Mouse (Mus musculus): ENCODE data around the gene Trmt5.
A peak's percentile ranks its signal among the peaks of the same experiment; 100 is the strongest.

Gene Trmt5

DNA sequence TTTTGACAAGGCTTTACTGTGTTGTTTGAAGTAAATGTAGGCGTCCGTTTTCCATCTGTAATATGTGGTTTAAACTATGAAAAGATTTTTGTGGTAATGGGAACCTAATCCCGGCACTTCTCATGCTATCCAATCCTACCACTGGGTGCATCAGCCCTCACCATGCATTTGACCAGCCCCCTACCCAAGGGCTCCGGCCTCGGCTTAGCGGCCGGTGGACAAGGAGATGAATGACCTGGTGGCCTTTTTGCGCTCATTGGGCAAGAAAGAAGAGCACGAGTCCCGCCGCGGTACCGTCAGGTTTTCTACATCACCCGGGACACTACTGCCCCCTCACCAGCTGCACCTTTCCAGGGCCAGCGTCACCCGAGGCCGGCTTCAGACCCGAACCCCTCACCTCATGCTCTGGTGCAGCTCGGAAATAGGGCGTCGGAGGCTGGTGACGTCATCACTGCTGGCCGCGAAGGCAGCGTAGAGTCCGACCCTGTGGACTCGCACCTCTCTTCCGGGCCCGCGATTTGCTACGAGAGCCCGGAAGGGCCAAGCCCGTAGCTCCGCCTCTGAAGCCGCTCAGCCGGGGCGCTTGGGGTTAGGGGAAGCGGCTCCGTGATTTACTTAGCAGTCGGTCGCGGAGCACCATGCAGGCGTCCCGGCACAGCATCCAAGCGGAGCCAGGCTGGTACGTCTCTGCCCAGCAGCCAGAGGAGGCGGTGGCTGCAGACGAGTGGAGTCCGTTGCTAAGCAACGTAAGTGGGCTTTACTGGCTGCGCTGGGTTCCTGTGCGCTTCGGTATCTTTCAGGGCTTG lies at the start of gene Trmt5, which contains the start of gene Slc38a6:
TSS of gene Trmt5 (minus strand) at position 424 of the 806 bp plus-strand sequence.
TSS of gene Slc38a6 (plus strand) at position 493 of the 806 bp plus-strand sequence.
- DNase-seq: peak; percentile 87

DNA sequence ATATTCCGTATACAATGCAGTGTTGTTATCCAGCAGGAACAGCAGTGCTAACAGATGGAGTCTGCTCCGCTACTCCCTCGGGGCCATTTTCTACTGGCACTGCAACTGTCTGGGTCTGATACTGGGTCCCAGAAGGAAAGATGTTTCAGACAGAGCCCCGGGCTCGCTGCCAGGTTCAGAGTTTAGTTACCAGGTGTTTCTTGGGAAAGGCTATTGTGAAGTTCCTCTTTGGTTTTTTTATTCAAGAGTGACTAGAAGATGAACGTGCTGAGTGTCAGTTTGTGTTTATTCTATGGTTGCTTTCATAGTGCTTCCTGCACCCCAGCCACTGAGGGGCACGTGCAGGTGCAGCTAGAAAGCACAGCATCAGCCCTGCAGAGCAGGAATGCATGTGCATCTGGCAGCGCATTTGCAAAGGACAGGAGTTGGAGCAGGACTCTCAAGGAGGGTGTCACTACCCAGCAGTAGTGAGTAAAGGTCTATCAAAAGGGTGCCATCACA lies 47.6 kb upstream of the Trmt5 start:
- DNase-seq: no peak

DNA sequence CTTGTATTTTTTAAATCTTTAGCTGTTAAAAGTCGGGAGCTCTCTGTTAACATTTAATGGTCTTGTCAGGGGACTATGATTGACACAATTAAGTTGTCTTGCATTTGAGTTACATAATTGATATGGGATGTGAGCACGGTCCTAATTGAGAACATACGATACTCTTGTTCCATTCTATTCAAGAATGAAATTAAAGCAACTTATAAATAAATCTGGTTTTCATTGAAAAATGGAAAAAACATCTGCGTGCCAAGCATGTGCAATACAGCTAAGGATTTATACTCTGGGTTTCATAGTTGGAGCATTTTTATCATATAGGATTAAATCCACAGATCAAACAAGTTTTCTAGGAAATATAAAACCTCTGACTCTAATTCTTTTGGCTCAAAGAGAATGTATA lies 46.2 kb upstream of the Trmt5 start:
- no peak for DNase-seq

DNA sequence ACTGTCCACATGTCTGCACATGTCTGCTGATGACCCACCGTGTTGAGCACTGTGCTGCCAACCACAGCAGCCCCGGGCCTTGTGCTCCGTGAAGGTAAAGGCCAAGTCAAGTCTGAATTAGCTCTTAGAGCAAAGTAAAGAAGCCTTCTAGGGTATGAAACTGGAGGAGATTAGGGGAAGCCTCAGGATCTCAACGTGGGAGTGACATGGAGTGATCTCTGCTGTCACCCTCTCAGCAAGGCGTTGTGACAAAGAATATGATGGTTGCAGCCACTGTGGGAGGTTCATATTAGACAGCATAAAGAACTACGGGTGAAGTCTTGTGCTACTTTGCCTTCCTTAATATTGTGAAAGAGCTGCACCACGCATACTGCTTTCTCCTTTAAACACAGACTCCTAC lies 43.7 kb upstream of the Trmt5 start:
- DNase-seq: no peak

DNA sequence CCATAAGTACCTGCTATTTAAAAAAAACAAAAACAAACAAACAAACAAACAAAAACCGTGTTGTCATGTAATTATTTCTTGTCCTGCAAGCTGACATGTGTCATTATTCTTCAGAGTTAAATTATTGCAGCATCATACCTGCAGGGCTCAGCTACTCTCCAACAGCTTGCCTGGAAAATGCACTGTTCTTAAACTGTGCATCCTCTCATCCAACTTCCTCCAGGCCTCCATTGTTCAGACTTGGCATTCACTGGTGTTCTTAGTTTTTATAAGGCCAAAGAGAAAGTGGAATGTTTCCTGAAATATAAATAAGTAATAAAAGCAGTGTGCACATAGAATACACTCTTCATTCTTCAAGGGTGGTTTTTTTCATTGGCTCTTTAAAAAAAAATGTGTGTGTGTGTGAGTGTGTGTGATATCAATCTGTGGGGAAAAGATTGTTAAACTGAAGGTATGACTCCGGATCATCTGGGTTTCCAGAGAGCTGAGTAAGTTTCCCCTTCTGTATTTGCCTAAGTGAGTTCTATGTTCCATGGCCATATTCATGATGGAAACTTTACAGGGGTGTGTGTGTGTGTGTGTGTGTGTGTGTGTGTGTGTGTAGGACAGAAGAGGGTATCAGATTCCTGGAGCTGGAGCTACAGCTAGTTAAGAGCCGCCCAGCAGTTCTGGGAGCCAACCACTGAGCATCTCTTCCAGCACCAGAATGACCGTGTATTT lies 42.1 kb upstream of the Trmt5 start:
- no peak for DNase-seq

DNA sequence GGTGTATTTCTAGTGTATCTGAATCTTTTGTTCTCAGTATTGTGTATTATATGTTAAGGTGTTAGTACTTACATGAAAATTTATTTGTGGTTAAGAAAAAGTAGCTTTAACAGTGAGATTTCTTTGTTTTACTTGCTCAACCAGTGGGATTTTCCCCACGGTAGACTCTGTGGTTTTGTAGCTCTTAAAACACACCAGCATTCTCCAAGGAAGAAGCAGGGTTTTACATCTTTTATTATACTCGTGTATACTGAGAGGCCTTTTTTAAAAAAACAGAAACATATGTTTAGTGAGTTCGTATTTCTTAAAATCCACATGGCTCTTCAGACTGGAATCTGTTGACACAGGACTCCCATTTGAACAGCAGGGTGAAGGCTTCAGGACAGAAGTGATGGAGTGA lies 40.9 kb upstream of the Trmt5 start:
- DNase-seq: no peak

DNA sequence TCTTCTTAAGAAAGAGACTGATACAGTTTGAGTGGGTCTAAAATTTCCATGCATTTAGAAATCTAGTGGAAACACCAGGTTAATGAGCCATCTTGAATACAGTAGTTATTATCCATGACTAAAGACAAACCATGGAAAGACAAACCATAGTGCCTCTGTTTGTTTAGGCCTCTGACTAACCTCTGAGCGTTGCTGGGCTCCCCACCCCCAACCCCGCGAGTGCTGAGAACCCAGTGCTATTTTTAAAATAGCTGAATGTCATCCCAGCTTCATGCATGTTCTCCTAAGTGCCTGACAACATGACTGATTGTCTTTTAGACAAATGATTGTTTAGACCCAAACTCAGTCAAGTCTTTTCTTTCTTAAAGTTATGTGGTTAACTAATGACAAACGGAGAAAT lies 39.1 kb upstream of the Trmt5 start:
- no peak for DNase-seq

DNA sequence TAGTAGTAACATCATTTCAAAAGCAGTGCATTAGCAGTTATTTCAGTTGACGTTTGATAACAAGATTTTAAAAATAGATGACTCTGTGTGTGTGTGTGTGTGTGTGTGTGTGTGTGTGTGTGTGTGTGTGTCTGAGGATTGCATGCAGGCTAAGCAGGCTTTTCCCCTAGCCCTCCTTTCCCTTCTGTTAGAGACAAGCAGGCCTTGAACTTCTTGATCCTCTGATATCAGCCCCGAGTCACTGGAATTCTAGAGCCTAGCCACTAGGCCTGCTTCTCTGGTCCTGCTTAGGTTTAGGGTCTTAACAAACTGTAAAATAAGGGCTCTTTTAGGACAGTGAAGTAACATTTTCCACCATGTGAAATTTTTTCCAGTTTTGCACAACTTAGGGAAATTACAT lies 38.7 kb upstream of the Trmt5 start:
- no peak for DNase-seq

DNA sequence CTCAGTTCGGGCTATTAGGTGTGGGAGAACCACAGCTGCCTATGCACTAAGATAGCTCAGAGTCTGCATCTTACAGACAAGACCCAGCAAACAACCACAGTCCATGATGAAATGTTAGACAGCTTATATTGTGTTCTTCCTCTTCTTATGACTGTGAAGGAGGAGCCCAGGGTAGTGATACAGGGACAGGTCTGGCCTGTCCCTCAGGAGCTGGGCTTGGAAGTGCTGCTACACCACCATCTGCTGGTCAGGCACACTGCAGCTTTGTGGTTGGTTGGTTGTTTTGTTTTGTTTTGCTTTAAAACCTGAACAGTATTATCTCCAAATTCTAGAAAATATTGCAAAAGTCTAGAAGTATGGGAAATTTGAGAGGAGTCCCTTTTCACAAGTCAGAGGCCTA lies 38.2 kb upstream of the Trmt5 start:
- DNase-seq: no peak

DNA sequence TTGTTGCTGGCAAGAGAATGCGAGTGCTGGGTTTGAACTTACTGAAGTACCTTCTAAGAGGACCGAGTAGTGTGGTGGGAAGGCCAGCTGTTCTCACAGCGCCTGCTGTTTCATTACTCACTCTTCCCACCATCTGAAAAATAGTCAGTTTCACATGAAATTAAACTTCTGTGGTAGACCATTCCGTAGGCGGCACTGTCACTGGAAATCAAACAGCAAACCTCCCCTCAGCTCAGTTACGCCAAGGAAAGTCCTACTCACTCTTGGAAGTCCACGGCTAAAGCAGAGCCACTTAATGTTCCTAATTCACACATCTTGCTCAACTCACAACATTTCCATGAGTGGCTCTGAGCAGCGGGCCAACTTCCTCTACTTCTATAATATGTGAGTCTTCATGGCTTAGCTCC lies 37.7 kb upstream of the Trmt5 start:
- DNase-seq: no peak

DNA sequence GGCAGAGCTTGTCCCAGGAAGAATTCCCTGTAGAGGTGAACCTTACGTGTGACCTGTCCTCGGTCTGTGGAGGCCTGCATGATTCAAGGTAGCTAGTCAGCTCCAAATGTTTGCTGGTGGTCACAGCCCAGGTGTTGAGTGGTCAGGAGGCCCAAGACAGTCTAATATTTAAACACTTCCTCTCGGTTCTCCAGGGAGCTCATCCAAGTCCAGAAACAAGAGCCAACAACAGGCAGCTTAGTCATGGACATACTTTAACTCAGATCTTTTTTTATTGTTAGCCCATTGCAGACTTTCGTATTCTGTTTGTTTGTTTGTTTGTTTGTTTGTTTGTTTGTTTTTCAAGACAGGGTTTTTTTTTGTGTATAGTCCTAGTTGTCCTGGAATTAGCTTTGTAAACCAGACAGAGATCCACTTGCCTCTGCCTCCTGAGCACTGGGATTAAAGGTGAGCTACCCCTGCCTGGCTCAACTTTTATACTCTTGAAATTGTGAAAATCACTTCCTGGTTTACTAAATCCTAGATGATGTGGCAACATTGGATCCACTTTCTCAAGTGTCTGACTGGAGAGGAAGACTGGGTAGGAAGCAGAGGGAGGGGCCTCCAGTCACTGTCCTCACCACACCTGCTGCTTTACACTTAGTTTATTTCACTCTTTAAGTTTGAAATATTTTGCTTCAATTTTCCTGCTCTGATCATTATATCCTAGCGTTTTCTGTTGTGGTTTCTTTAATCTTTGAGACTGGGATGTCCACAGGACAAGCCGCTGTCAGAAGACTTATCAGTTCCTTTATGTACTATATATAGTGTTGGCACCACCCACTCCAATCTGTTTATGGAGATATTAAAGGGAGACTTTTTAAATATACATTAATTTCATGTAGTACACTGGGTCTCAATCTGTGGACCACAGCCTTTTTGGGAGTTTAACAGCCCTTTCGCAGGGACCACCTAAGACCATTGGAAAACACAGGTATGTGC lies 31.5 kb upstream of the Trmt5 start:
- DNase-seq: no peak

DNA sequence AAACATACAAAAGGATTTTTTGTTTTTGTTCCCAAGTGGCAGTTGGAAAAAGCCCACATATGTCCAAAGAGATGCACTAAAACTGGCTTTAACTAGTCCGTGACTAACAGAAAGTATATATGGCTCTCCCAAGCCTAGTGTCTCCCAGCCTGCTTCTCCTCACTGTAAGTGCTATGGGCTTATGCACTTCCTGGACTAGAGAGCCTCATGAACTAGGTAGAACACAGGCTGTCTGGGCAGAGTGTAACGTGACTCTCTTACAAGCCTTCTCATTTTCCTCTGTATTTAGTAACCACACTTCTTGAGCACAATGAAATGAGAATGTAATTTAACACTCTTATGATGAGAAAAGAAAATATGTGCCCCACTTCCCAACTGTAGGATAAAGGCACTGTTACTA lies 22.2 kb upstream of the Trmt5 start:
- DNase-seq: no peak

DNA sequence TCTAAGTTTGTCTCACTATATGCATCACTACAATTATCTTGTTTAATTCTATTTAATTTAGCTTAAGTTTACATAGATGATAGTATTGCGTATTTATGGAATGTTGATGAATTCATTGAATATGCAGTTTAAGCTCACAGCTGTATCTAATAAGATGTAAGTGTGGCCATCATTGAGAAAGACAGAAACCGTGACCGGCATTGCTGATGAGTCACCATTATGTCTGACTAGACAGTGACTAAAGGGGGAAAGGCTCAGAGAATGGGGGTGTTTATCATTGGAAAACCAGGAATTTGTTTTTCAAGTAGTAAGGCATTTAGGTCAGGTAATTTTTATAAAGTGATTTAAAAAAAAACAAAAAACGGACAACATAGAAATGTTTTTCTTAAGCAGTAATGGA lies 21.2 kb upstream of the Trmt5 start:
- DNase-seq: no peak

DNA sequence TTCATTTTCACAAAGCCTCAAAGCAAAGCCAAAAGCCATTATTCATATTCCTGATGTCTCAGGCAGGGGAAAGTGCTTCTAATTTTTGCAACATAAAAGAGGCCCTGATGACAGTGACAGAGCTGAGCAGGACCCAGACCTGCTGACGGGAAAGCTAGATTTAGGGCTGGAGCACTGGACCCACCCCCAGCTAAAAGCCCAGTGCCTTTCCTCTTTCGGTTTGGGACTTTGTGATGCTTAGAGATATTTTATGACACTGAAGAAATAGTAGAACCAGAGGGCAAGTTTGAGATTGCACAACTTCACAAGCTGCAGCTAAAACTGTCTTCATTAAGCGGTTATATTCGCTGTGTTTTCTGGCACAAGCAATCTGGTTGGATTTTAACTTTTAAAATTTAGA lies 18.1 kb upstream of the Trmt5 start:
- DNase-seq: no peak

DNA sequence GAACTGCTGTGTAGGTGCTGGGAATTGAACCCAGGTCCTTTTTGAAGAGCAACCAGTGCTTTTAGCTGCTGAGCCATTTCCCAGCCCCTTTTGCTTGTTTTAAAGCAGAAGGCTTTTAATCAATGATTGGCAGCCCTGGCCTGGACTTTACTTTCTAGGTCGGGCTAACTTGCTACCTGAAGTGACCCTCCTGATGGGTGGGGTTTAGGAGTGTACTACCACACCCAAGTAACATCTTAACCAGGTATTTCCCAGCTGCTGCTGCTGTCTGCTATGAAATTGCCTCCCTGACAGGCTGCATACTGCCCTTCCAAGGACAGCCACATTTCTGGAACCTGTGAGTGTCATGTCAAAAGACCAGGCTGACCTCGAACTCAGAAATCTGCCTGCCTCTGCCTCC lies 14.0 kb upstream of the Trmt5 start:
- no peak for DNase-seq

DNA sequence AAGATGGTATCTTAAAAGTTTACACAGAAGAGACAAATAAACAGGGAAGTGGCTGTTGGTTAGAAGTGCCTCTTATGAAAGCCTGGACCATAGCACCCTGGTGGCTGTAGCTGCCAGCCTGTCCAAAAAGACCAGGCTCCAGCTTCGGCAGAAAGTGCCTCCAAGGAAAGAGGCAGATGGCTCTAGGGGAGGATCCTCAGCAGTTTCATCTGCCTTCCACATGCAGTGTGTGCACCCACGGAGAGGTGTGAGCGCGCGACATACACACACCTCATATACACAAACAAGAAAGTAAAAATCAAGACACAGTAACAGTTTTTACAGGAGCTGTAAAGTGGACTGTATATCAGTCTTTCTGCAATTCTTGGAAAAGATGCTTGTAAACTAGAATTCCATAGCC lies 12.1 kb upstream of the Trmt5 start:
- DNase-seq: no peak

DNA sequence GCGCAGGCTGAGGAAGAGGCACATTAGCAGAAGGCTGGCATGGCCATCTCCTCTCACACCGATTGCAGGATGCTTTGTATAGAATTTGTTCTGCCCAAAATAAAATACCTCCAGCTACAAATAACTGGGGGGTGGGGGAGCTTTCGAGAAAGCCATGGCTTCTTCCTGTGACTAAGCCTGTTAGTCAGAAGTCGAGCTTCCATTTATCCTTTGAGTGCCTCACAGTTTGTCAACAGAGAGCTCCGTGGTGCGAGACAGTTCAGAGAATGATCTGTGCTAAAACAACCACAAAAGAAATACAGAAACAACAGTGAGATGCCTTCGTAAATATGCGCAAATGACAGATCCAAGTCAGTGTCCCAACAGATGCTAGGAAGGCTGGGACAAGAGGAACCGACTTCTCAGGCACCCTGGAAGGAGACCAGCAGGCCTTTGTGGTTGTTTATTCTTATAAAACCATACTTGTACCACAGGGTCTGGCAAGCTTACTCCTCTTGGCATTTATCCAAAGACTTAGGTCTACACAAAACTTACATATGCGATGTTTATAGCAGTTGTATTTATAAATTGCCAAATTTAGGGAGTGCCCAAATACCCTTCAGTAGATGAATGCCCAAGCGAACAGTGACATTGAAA lies 9.1 kb upstream of the Trmt5 start:
- DNase-seq: no peak

DNA sequence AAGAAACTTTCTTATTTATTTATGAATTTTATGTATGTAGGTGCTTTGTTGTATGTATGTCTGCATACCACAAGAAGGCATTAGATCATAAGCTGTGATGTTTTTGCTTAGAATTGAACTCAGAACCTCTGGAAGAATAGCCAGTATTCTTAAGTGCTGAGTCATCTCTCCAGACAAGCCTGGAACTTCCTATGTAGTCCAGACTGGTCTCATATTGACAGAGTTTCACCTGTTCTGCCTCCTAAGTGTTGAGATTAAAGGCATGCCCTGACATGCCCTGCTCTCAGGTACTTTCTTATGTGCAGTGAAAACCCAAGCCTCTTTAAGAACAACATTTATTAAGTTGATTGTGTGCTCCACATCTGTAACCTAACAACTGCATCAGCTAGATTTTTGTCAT lies 8.4 kb upstream of the Trmt5 start:
- no peak for DNase-seq

DNA sequence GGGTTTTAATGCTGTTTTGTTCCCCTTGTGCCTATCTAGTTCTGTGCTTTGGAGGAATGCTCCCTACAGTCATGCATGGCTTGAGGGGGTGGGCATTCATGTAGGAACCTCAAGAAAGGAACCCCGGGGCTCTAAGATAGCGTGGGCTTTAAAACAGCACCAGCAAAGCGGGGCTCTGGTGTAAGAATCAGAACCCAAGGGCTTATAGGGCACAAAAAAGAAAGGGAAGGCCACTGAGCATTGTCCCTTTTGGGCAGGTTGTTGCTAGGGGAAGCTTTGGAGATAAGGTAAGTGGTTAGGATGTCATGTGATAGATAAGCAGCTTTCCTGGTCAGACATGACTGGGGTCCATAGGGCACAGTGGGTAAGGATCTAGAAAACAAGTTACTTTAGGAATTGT lies 2.1 kb upstream of the Trmt5 start:
- DNase-seq: no peak

DNA sequence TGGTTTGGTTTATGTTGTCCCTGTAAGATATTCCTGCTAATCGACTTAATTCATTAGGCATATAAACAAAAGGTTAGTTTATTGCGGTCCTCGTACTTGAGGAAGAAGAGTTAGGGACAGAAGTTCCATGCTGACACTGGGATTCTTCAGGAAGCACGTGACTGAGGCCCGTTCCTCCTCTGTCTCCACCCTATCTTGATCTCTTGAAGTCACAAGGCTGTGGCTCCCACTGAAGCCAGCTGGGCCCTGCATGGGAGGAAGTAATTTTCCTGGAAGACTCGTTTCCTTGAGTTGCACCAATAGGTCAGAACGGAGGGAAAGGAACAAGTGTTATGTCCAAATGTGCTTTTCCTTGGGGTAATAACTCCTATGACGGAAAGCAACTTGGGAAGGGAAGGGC lies 1.1 kb upstream of the Trmt5 start:
- DNase-seq: no peak

DNA sequence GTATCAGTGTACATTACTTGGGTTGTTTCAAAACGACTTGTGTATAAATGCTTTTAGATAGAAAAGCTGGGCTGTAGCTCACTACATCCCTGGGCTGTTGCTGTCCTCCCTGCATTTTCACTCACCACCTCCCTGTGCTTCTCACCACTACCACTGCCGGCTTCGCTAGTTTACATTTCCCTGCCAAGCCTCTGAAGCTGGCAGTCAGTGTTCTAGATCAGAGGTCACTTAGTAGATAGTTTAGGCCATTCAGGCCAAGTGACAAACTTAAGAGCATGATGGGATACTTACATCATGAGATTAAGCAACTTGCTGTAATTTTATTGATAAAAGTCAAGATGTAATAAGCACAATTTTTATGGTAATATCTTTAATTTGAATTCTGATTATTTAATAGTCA lies 11.6 kb downstream of the Trmt5 start:
- no peak for DNase-seq

DNA sequence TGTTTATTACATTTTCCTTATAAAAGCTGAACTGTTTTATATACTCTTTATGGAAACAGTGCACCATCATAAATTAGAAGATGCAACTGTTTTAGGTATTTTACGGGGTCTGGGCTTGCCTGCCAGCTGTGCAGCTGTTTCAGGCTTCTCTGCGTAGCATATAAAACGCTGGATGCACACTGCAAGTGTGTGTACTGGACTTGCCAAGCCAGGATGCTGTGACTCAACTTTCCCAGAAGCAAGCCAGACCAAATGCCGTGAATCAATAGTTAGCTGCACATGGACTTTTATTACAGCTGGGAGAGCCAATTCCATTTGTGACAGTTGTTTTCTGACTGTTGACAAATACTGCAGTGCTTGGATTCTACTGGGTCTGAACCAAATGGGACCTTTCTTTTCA lies 16.6 kb downstream of the Trmt5 start:
- DNase-seq: no peak

DNA sequence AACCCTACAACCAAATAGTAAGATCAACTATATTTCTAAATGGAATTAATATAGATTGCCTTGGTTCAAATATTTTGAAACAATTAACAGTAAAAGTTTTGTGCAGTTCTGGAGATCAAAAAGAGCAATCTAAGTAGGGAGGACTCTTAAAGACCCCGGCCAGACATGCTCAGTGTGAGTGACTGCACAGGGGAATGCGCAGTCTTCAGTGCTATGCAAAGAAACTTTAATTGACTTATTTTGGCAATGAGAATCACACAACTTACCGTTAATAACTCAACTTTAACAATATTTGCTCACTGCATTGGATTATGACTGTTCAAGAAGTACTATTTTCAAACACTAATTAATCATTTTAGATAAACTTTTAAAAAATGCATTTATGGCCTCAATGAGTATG lies 17.0 kb downstream of the Trmt5 start:
- no peak for DNase-seq

Measured in cerebellum, adult 8-10 months (tissue).